Mouse (Mus musculus): ENCODE data around the gene Fbxo34.

Fbxo34 gene

DNA sequence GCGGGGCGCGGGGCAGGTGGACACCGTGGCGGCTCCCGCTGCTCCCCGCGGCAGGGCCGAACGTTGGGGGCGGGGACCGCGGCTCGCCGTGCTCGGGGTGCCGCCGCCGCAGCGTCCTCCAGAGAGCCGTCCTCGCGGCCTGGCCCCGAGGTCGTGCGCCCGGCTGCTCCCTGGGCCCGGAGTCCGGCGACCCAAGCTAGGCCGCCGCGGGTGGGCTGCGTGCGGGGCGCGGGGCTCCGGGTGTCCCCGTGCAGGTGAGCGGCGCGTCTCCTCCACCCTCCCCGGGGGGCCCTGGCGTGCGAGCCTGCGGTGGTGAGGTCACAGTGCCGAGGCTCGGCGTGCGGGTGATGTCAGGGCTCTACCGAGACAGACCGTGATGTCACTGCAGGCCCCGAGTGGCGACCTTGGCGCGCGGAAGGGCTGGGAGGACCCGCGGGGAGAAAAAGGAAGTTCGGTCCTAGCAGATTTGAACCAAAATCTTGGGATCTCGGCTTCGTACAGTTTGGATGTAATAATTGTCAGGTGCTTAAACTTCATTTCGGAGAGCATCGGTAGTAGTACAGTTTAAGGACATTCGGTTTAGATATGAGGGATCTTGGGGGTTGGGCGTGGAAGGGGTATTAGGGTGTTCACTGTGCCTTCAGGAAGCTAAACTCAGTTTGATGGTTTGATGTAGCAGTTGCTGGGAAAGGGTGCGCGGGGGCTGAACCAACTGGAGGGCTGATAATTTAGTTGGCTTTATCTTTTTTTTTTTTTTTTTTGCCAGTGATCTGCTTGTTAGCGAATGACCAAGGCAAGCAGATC, 22.7 kb downstream of the Fbxo34 start:
- peak; percentile 59 for DNase-seq (ENCODE audit: low spot score)

DNA sequence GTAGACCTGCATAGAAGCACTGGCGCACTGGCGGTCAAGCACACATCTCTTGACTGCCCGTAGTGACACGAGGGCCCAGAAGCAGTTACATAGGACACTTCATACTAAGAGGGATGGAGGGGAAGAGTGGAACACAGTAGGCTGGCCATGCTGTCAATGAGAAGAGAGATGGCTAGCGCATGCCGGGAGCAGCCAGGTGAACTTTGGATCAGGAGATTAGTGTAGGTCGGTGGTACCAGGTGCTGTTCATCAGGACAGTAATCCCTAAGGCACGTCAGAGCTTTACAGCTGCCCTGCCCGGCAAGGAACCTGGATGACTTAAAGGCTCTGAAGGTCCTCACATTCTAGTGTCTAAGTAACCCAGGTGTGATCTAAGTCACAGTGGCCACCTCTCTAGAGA, 23.7 kb downstream of the Fbxo34 start:
- DNase-seq (ENCODE audit: low spot score): no peak

DNA sequence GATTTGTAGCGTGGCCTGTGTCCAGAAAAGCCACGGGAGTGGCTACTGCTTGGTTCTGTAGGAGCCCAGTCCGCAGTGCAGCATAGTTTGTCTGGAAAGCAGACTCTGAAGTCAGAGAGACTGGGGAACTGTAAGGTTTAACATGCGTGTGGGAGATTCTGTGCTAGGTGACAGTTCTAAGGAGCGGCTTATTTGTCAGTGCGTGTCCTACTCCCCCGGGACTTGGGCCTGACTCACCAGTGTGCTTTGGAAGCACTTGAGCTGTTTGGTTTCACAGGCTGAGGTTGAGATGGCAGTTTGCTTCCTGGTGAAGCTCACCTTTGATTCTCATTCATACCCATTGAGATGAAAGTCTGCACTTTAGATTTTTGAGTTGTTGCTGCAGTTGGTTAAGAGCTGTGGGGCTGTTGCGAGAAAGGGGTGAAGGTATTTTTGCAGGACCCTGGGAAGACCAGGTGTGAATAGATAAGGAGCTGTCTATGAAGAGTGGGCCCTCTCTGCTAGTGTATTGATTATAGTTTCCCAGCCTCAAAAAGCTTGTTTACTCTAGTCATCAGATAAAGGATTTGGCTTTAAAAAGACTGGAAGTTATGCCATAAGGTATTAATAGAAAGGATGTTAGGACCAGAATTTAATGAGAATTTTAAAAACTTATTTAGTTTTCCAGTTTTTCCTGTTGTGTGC, 24.5 kb downstream of the Fbxo34 start:
- peak; percentile 24 for DNase-seq (ENCODE audit: low spot score)

DNA sequence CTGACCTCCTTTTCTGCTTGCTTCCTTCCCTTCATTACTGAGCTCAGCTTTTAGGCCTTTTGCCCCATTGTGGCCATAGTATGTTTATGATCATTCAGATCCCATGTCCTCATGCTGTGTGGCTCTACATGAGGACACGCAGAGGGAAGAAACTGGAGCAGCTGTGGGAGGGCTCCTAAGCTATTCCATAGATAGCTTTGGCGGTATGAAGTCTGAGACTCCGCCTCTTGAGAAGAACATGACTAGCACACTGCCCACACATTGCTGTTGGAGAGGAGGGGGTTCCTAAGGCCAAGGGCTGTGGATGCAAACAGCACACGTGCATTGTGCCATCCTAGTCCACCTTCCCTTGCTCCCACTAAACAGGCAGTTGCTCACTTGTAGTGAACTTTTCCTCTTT, 26.0 kb downstream of the Fbxo34 start:
- DNase-seq (ENCODE audit: low spot score): no peak

DNA sequence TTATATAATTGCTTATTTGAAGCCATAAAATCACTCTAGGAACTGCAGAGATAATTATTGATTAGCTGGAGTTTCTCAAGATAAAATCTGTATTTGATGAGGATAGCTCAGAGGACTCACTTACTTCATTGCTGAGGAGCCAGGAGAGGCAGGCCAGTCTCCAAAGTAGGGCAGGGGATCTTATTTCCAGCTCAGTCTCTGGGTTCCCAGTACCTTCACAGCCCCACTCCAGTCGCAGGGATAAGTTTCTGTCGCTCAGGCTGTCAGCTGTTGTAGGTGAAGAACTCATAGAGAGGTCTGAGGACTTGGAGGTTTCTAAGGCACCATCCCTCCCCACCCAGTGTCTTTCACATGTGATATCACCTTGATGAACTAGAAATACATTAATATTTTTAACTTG, 27.5 kb downstream of the Fbxo34 start:
- no peak for DNase-seq (ENCODE audit: low spot score)

DNA sequence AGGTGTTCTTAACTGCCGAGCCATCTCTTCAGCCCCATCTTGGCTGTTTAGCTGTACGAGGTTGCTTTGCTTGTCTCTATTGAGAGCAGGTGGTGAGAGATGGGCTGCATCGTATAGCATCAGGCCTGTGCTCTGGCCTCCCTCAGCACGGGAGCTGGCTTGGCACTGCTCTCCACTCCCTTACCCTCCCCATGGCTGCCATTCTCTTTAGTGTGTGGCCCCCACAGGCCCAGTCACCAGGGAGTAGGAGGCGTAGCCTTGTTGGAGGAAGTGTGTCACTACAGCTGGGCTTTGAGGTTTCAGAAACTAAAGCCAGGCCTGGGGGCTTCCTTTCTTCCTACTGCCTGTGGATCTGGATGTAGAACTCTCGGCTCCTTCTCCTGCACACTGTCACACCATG, 32.0 kb downstream of the Fbxo34 start:
- DNase-seq (ENCODE audit: low spot score): no peak

- DNase-seq (ENCODE audit: low spot score): no peak
Measured at GRCm38 (mm10) chr14:47483099-47483498, 32.9 kb downstream of the Fbxo34 start.

GRCm38 (mm10) chr14:47488732-47489131, 38.5 kb downstream of the Fbxo34 start:
- DNase-seq (ENCODE audit: low spot score): no peak

DNA sequence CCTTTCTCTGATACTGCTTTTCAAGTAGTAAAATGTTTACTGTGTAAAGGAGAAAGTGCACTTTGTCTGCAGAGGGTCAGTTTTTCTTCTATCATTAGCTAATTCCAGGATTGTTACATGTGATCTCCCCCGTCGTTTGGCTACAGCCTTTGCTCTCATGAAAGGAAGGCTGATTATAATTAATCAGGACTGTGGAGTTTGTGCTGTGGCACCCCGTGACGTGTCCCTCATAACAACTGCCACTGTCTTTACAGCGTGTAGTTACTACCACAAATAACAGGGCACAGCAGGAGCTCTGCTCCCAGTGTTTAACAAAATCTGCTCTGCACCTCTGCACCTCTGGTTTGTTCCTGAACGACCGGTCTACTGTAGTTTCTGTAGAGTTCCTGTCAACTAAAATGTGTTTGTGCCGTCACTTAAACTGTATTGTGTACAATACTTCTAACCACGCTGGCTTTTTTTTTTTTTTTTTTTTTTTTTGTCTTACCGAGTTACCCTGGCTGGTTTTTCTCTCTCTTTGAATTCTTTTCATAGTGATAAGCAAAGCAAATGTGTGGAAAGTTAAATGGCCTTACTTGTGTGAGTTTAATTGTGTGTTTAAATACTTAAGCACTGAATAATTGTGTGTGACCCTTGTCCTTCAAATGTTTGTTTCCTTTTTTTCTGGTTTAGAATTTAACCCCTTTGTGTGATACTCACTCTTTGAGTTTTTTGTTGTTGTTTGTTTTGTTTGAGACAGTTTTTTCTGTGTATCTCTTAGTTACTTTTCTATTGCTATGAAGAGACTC, 39.3 kb downstream of the Fbxo34 start:
- DNase-seq (ENCODE audit: low spot score): no peak

GRCm38 (mm10) chr14:47490732-47491131, 40.5 kb downstream of the Fbxo34 start:
- no peak for DNase-seq (ENCODE audit: low spot score)

GRCm38 (mm10) chr14:47493592-47494361, 43.6 kb downstream of the Fbxo34 start:
- DNase-seq (ENCODE audit: low spot score): no peak

DNA sequence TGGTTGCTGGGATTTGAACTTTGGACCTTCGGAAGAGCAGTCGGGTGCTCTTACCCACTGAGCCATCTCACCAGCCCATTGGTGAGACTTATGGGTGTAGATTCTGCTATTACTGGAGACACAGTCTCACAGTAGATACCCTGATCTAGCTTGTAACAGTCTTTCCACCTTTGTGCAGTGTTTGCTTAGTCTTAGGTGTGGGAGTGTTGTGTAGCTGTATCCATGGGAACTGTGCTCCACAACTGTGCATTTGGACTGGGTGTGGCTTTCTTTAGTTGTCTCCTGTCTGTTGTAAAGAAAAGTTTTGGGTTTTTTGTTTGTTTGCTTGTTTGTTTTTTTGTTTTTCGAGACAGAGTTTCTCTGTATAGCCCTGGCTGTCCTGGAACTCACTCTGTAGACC, 45.7 kb downstream of the Fbxo34 start:
- no peak for DNase-seq (ENCODE audit: low spot score)

DNA sequence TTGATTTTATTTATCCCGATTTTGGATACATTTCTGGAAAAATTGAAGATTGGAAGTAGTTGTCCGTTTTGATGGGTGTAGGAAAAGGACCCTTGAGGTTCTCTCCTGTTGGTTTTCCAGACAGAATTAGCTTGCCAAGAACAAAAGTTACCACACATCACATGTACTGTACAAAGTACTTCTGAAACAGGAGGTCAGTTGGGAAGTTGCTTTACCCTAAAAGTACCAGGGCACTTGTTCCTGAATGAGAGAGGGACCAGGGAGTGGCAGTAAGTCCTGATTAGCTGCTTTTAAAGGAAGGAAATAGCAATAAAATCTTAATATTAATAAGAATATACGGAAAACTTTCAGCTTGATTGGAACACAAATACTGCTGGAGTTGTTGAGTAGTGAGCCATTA, 46.9 kb downstream of the Fbxo34 start:
- no peak for DNase-seq (ENCODE audit: low spot score)

DNA sequence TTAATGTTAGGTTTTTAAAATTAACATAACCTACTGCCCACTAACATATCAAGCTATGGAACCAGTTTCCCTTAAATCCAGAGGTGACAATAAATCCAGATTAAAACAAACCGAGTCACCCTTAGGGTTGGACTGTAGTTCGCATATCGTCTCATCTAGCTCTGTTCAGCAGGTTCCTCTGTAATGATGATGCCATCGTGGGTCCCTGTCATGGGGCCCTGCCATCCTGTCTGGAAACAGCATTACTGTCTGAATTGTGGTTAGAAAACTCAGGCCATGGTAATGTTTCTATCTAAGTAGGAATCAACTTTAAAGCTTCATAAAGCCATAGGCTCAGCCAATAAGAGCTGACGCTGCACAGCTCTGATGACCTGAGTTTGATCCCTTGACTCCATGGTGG, 48.4 kb downstream of the Fbxo34 start:
- DNase-seq (ENCODE audit: low spot score): no peak

DNA sequence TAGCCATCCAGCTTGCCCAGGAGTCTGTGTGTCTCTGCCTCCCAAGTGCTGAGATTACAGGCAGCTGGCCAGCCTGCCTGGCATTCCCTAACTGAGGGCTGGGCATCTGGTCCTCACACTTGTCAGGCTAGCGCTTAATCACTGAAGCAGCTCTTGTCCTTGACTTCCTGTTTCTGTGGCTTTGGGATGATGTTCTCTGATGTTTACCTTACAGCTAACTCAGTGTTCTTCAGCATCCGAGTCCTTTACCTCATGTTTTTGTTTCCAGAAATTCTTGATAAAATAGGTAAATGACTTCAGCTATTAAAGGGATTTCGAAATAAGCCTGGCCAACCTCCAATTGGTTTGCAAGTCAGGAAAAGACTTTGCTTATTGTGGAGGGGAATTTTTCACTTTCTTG, 53.8 kb downstream of the Fbxo34 start:
- DNase-seq (ENCODE audit: low spot score): no peak

GRCm38 (mm10) chr14:47506676-47507075, 56.5 kb downstream of the Fbxo34 start:
- no peak for DNase-seq (ENCODE audit: low spot score)

DNA sequence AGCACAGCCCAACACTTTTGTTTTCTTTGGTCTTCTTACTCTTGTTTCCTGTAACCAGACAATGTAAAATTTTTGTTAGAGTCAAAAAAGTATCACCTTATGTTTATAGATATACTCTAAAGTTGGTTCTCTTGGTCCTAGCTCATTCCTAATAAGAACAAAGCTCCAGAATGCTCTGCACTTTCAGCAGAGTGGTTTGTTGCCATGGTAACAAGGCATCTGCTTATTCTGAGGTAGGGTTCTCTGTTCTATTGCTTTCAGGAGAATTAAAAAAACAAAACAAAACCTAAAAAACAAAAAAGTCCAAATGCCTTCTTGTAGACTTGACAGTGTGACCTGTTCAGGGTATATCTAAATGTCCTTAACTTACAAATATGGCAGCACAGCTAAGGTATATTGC, 57.8 kb downstream of the Fbxo34 start:
- DNase-seq (ENCODE audit: low spot score): no peak

DNA sequence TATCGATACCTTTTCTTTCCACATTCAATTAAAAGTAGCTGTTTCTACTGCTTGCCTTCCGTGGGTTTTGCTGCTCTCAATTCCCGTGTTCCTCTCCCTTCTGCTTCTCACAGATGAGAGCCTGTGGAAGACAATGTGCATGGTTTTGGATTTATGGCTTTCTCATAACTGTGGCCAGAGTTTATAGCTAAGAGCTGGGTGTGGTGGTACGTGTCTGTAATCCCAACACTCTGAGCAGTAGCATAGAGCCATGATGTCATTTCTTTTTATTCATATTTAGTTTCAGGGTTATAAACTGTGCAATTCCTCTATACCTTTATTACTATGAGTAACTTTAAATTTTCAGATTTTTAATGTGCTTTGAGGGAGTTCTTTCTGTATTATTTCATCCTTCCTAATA, 60.0 kb downstream of the Fbxo34 start:
- DNase-seq (ENCODE audit: low spot score): no peak

DNA sequence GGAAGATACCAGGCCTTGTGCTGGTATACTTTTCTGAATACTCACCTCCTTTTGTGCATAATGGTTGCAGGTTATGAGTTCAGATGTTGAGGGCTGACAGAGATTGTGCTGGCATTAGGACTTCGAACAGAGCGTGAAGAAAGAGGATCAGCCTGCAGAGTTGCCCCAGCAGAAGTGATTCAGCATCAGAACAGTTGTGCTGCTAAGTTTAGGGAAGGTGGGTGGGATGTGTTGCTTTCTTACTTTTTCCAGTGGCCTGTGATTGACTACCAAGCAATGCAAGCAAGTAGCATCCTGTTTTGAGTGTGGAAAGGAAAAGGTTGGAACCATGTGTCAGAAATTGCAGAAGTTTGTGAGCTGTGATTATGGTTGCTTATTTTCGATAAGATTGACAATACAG, 63.4 kb downstream of the Fbxo34 start:
- DNase-seq (ENCODE audit: low spot score): no peak

DNA sequence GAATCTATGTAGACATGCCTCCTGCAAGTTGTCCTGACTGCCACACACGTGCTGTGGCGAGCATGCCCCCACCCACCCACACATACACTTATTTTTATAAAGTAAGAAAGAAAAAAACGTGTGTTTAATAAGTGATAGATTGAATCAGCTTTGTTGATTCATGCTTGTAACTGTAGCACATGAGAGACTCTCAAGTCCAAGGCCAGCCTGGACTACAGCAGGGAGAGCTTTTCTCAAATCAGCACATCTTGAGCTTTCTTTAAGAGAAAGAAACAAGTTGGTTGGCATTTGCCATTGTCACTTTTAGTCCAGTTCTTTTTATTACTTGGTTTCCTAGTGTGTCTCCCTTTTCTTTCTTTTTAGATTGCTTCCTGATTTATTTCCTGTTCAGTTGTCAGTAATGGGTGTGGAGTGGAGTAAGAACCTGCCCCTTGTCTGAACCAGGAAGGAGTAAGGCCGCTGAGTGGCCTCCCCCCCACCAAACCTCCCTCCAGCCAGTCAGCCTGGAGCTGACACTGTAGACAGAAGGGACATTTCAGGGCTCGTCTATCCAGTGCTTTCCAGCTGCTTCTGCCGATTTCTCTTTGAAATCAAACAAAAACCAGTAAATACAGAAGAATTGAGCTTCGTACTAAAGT, 64.7 kb downstream of the Fbxo34 start:
- peak; percentile 73 for DNase-seq (ENCODE audit: low spot score)

- DNase-seq (ENCODE audit: low spot score): no peak
Measured at GRCm38 (mm10) chr14:47515636-47516035, 65.4 kb downstream of the Fbxo34 start.

GRCm38 (mm10) chr14:47516755-47517154, 66.5 kb downstream of the Fbxo34 start:
- DNase-seq (ENCODE audit: low spot score): peak; percentile 18
